Mouse (Mus musculus) spleen, adult 2 months (tissue): ENCODE measurements around the gene Mia3.

Experiments used
- CTCF ChIP-seq: fragments of 200-500 bp; IDR thresholded peaks from 2 replicates; pipeline ENCODE4 v1.5.1; 2011; ENCODE audit warnings: mild to moderate bottlenecking, inconsistent platforms; ENCODE audit not compliant: insufficient read depth, insufficient read length, insufficient replicate concordance; ENCODE audit errors: extremely low read depth
- POLR2A ChIP-seq: fragments of 200-500 bp; IDR thresholded peaks from 2 replicates; pipeline ENCODE4 v1.6.1; 2011; ENCODE audit warnings: low read depth, low read length, inconsistent platforms

DNA sequence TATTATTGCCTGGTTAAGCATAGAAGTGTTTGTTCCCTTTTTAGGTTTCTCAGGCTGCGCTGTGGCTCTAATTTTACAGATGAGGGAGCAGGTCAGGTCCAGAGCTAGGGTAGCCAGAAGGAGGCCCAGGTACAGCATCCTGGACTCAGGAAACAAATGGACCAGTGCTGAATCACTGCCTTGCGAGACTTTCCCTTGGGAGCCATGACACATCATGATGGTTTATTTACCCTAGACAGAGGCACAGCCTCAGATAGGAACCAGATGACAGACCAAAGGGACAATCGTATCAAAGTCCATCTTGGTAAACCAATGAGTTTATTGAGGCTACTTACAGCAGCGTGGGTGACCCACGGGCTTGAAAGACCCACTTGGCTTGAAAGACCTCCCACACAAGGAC lies 12.5 kb upstream of the Mia3 start:
- TF ChIP-seq CTCF (no peak), POLR2A (no peak)
